Mouse (Mus musculus): ENCODE measurements around the gene Amd1. TPM values are rescaled to one million over a fixed set of nuclear protein-coding genes. Genes with fewer than 3 reads are reported as not detected.

The Amd1 gene
- total and polyA plus RNA-seq, 3 experiments = 81.2 to 102 TPM; not detected in 1

DNA sequence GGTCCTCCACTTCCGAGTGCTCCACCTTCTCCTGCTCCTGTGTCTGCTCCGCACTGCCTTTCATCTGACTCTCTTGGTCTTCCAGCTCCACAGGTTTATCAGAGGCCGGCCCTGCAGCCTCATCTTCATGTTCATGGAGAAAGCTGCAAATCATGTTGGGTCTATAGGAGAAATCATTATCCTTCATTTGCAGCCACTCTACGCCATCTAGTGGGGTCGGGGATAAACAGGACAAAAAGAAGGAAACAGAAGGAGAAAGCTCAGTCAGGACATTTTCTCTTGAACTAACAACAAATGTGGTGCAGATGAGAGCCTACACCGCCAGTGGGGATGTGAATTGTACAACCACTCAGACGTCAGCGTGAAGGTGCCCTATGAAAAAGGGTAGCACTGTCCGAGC lies 52.4 kb downstream of the Amd1 start:
- H3K79me2 ChIP-seq (ENCODE audit: control insufficient read depth, insufficient read depth, low read length, poor library complexity) = peaks cover 17% of the 10 kb centered on the region

GRCm38 (mm10) chr10:40247166-40247716 lies 54.7 kb downstream of the Amd1 start:
- Histone ChIP-seq H3K27me3 (ENCODE audit: control insufficient read depth in 1 of 2, insufficient read depth in 2 of 2, low read length in 2 of 2) (no peaks in the 10 kb centered on the region), H3K4me3 (ENCODE audit: control insufficient read depth in 1 of 2, insufficient read depth in 1 of 2, low read depth in 2 of 2, low read length in 2 of 2) (peak overlapping the region; percentile 67 to 96), H3K36me3 (ENCODE audit: control insufficient read depth in 1 of 2, insufficient read depth in 2 of 2, low read length in 2 of 2) (peaks cover 10 to 38% of the 10 kb centered on the region in 2 experiments), H3K27ac (ENCODE audit: control insufficient read depth, low read depth, low read length) (peak overlapping the region; percentile 40), H3K9ac (ENCODE audit: control insufficient read depth, low read depth, low read length, poor library complexity, severe bottlenecking) (peak overlapping the region; percentile 72), H3K4me1 (ENCODE audit: control insufficient read depth in 1 of 2, insufficient read depth in 2 of 2, low read length in 2 of 2) (peaks cover 8 to 31% of the 10 kb centered on the region in 2 experiments), H3K9me3 (replicated peaks; ENCODE audit: insufficient read depth, low read length) (no peaks in the 10 kb centered on the region), H3K79me2 (ENCODE audit: control insufficient read depth, insufficient read depth, low read length, poor library complexity) (peaks cover 28% of the 10 kb centered on the region)
- DNase-seq (ENCODE audit: low read depth, low spot score) = no peak
- TF ChIP-seq MAZ (IDR thresholded peaks at IDR 0.05; ENCODE audit: low read depth, low read length) = no peak
- TF ChIP-seq KAT2A (conservative IDR thresholded peaks at IDR 0.05; ENCODE audit: low read depth, low read length) = 0 out of 2 replicates have a peak, but pooled peaks have one; percentile 0
- peak; percentile 10; the same call in 1 of the 2 replicates for TF ChIP-seq ZMIZ1 (IDR thresholded peaks at IDR 0.05; ENCODE audit: low read depth, low read length)
- 0 out of 4 replicates have a peak, but pooled peaks of 1 of the 2 experiments have one; percentile 35 for TF ChIP-seq POLR2A (IDR thresholded peaks at IDR 0.05; ENCODE audit: control insufficient read depth in 1 of 2, insufficient read depth in 1 of 2, low read depth in 1 of 2, low read length in 2 of 2, poor library complexity in 1 of 2)
- 0 out of 2 replicates have a peak, but pooled peaks have one; percentile 21 for TF ChIP-seq POLR2AphosphoS2 (IDR thresholded peaks at IDR 0.05; ENCODE audit: low read length)

More for the DNA sequence above, 52.4 kb downstream of the Amd1 start:
- peaks cover 2 to 26% of the 10 kb centered on the region in 2 experiments for H3K36me3 ChIP-seq (ENCODE audit: control insufficient read depth in 1 of 2, insufficient read depth in 2 of 2, low read length in 2 of 2)
- no peak for TF ChIP-seq NRF1 (IDR thresholded peaks at IDR 0.05; ENCODE audit: insufficient read depth, low read depth, low read length, poor library complexity, severe bottlenecking)
- TF ChIP-seq CTCF (IDR thresholded peaks at IDR 0.05 in 2 of 3, conservative IDR thresholded peaks at IDR 0.05 in 1 of 3; ENCODE audit: control insufficient read depth in 1 of 3, insufficient read depth in 1 of 3, low read depth in 2 of 3, low read length in 3 of 3, poor library complexity in 1 of 3, severe bottlenecking in 1 of 3) = peak in 1 of 3 experiments; percentile 6; a peak in 1 of 6 replicates
- H3K4me1 ChIP-seq (ENCODE audit: control insufficient read depth in 1 of 2, insufficient read depth in 2 of 2, low read length in 2 of 2) = peaks cover 8 to 27% of the 10 kb centered on the region in 2 experiments
- H3K4me3 ChIP-seq (ENCODE audit: control insufficient read depth in 1 of 2, insufficient read depth in 1 of 2, low read depth in 2 of 2, low read length in 2 of 2) = no peak overlapping the region
- H3K9me3 ChIP-seq (replicated peaks; ENCODE audit: insufficient read depth, low read length) = no peaks in the 10 kb centered on the region
- H3K27me3 ChIP-seq (ENCODE audit: control insufficient read depth in 1 of 2, insufficient read depth in 2 of 2, low read length in 2 of 2) = no peaks in the 10 kb centered on the region
- DNase-seq (ENCODE audit: low read depth, low spot score) = peak; percentile 37
- H3K9ac ChIP-seq (ENCODE audit: control insufficient read depth, low read depth, low read length, poor library complexity, severe bottlenecking) = no peak overlapping the region
- no peak overlapping the region for H3K27ac ChIP-seq (ENCODE audit: control insufficient read depth, low read depth, low read length)

DNA sequence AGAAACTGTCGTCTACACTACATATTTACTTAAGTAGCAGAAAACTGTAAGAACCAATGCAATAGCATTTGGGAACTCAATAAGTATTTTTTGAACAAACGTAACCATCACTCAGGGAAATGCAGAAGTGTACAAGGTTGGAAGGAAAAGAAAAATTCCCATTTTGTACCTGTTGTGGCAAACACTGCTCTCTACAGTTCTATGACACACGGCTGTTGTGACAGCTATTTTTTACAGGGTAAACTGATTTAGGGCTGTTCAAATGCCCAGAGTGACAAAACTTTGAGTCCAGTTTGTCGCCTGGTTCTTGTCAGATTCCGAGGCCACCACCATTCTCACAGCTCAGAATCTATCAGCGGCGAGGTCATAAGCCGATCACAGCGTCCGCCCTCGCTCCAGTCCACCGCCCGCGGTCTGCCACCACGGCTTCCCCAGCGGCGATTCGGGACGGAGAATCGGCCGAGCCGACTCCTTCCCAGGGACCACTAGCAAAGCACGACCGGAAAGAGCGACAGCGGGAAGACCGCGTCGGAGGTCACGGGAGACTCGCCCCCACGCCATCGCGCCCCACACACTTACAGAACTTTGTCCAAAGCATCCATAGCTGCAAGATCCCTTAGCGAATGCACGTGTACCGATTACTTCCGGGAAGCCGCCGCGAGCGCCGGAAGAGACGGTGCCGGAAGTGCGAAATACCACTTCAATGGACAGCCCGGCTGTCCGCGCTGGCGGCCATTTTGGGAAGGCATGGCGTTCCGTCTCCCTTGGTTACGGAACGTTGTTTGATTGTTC lies 55.4 kb downstream of the Amd1 start, which contains the start of gene Rpf2:
Rpf2 (minus strand) TSS at position 663 of the 792 bp plus-strand sequence.
- peak; percentile 93 for DNase-seq (ENCODE audit: low read depth, low spot score)
- Histone ChIP-seq H3K27me3 (ENCODE audit: control insufficient read depth in 1 of 2, insufficient read depth in 2 of 2, low read length in 2 of 2) (no peaks in the 10 kb centered on the region), H3K36me3 (ENCODE audit: control insufficient read depth in 1 of 2, insufficient read depth in 2 of 2, low read length in 2 of 2) (peaks cover 12 to 35% of the 10 kb centered on the region in 2 experiments), H3K27ac (ENCODE audit: control insufficient read depth, low read depth, low read length) (peak within 1 kb of the TSS; percentile 73), H3K79me2 (ENCODE audit: control insufficient read depth, insufficient read depth, low read length, poor library complexity) (peaks cover 28% of the 10 kb centered on the region), H3K4me1 (ENCODE audit: control insufficient read depth in 1 of 2, insufficient read depth in 2 of 2, low read length in 2 of 2) (peaks cover 8 to 29% of the 10 kb centered on the region in 2 experiments), H3K4me3 (ENCODE audit: control insufficient read depth in 1 of 2, insufficient read depth in 1 of 2, low read depth in 2 of 2, low read length in 2 of 2) (peak within 1 kb of the TSS; percentile 67 to 96), H3K9me3 (replicated peaks; ENCODE audit: insufficient read depth, low read length) (no peaks in the 10 kb centered on the region), H3K9ac (ENCODE audit: control insufficient read depth, low read depth, low read length, poor library complexity, severe bottlenecking) (peak within 1 kb of the TSS; percentile 72)
- TF ChIP-seq BHLHE40 (IDR thresholded peaks at IDR 0.05; ENCODE audit: borderline replicate concordance, low read depth, low read length) (peak; percentile 79), SMC3 (IDR thresholded peaks at IDR 0.05; ENCODE audit: low read depth, low read length) (peak; percentile 1; the same call in 1 of the 2 replicates), POLR2A (IDR thresholded peaks at IDR 0.05; ENCODE audit: control insufficient read depth in 1 of 2, insufficient read depth in 1 of 2, low read depth in 1 of 2, low read length in 2 of 2, poor library complexity in 1 of 2) (peak; percentile 73 to 86; a peak in 3 of 4 replicates), POLR2AphosphoS2 (IDR thresholded peaks at IDR 0.05; ENCODE audit: low read length) (peak; percentile 90), CHD1 (IDR thresholded peaks at IDR 0.05; ENCODE audit: low read depth, low read length) (no peak), USF1 (IDR thresholded peaks at IDR 0.05; ENCODE audit: low read depth, low read length) (peak; percentile 37; the same call in 1 of the 2 replicates), MXI1 (IDR thresholded peaks at IDR 0.05; ENCODE audit: low read depth, low read length) (peak; percentile 99), ZKSCAN1 (IDR thresholded peaks at IDR 0.05; ENCODE audit: low read depth, low read length) (no peak), HCFC1 (IDR thresholded peaks at IDR 0.05; ENCODE audit: low read depth, low read length) (peak; percentile 88), RCOR1 (IDR thresholded peaks at IDR 0.05; ENCODE audit: low read depth, low read length) (no peak), SIN3A (IDR thresholded peaks at IDR 0.05; ENCODE audit: low read length) (peak; percentile 97), TBP (IDR thresholded peaks at IDR 0.05; ENCODE audit: low read depth, low read length) (0 out of 2 replicates have a peak, but pooled peaks have one; percentile 39), UBTF (IDR thresholded peaks at IDR 0.05; ENCODE audit: borderline replicate concordance, insufficient read depth, low read depth, low read length) (no peak), MAX (IDR thresholded peaks at IDR 0.05; ENCODE audit: low read length) (peak; percentile 94), ZMIZ1 (IDR thresholded peaks at IDR 0.05; ENCODE audit: low read depth, low read length) (peak; percentile 88), ZNF384 (IDR thresholded peaks at IDR 0.05; ENCODE audit: low read depth, low read length) (no peak), ETS1 (IDR thresholded peaks at IDR 0.05; ENCODE audit: low read depth, low read length) (peak; percentile 41; the same call in 1 of the 2 replicates), KAT2A (conservative IDR thresholded peaks at IDR 0.05; ENCODE audit: low read depth, low read length) (peak; percentile 55; the same call in 1 of the 2 replicates)

All from MEL (cell line).